Mouse (Mus musculus): ENCODE data around the gene Serpini1.
"Not testable (repeated sequence)": the region's sequence is repeated elsewhere in the genome, so short reads cannot be mapped to it uniquely, and the experiment has no call there.

Serpini1 gene

GRCm38 (mm10) chr3:75639546-75639945 lies 82.2 kb downstream of the Serpini1 start:
- no peak for DNase-seq

GRCm38 (mm10) chr3:75647542-75647941 lies 90.2 kb downstream of the Serpini1 start:
- no peak for DNase-seq

DNA sequence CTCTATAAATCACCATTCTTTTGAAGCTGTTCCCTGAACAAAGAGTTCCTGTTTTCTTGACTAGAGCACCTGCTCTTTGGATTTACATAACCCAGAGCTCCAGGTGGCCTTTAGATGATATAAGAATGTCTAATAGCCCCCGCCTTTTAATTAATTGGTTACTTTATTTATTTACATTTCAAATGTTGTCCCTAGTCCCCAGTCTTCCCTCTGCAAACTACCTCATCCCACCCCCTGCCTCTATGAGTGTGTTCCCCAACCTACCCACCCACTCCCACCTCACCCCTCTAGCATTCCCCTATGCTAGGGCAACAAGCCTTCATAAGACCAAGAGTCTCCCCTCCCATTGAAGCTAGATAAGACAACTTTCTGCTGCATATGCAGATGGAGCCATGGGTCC lies 90.9 kb downstream of the Serpini1 start:
- no peak for DNase-seq

GRCm38 (mm10) chr3:75650416-75651154 lies 93.2 kb downstream of the Serpini1 start:
- not testable (repeated sequence) for DNase-seq

DNA sequence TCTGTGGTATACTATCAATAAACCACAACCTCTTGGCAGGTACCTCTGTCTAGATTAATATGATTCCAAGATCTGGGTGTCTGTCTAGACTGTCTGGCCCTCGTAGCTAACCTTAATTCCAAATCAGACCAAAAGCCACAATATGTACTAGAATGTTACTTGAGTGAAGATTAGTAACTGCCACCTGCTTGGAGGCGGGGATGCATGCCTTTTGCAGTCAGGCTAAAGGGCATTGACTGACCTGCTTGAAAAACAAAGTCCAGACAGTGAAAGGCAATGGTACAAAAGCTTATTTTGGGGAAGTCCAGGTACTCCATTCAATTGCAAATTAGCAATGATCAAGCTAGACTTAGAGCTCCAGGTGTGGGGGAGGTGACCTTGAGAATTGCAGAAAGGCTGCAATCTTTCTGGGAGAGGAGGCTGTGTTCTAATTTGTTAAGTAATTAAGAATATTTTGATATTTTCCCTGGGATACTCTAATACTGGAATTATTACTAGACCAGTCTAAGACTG lies 94.3 kb downstream of the Serpini1 start:
- DNase-seq, result no peak

GRCm38 (mm10) chr3:75653901-75654300 lies 96.6 kb downstream of the Serpini1 start:
- DNase-seq, result not testable (repeated sequence)

DNA sequence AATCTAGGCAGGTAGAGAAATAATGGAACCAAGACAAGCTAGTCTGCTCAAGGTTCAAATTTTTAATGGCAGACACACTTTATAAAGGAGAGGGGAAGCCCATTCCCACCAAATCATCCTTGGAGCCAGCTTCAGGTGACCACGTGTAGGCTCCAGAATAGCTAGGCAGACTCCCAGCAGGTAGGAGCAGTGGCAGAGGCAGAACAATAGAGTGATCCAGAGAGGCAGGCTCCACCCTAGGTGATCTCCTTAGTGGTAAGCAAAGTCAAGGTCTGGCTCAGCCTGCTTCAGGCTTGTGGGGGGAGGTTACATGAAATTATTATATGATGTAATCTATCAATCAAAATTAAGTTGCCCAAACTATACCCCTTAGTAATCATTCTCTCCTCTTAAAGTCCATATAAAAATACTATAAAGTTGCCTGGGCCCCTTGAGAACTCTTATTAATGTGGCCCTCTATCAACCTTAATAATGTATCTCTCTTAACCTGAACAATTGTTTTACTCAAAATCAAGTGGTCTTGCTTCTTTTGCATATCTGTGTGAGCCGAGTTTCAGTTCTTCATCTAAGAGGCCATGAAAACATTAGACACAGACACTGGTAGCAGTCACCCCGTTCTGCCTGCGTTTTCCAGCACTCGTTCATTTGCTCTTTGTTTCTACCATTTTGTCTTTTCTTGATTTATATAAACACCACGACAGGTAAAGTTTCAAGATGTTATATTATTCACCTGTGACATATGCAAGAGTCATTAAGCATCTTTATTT lies 98.4 kb downstream of the Serpini1 start:
- no peak for DNase-seq

DNA sequence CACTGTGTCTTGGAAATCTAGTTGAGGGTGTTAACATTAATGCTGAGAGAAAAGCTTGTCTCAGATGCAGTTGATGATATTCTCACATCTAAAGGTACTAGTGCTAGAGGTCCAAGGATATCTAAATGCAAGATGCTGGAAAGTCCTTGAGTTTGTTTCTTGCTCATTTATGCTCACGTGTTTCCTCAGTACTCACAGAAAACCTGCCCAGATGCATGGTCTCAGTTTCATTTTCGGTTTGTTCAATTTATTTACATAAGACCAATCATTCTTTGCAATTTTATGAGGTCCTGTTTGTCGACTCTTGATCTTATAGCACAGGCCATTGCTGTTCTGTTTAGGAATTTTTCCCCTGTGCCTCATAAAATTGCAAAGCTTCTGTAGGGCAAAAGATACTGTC lies 109.6 kb downstream of the Serpini1 start:
- DNase-seq, result no peak

- no peak for DNase-seq
Observed at GRCm38 (mm10) chr3:75670425-75670824, 113.1 kb downstream of the Serpini1 start.

DNA sequence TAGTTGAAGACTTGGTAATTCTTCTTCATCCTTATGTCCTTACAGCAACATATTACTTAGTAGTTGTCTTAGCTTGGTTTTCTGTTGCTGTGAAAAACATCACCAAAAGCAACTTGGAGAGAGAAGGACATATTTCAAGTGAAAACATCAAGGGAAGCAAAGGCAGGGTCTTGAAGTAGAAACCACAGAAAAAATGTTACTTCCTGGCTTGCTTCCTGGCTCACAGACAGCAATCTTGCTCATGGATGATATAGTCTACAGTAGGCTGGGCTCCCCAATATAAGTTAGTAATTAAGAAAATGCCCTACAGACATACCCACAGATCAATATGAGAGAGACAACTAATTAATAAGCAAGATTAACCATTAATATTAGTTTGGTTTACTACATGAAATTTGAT lies 125.5 kb downstream of the Serpini1 start:
- DNase-seq, result no peak

DNA sequence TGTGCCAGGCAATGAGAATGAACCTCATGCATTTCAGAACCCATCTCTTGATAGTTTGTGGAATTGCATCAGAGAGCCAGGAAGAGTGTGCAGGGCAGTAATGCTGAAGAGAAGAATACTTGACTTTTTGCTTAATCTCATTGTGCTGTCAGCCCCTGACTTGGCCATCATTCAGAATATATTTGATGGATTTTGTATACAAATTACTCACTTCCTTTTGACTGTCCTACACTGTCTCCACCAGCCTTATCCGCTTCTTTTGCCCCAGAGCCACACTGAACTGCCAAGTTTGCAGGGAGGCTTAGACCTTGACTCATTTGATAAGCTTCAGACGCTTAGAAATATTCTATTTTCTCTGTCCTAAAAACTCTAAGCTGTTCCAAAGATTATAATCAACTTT lies 129.4 kb downstream of the Serpini1 start:
- no peak for DNase-seq

GRCm38 (mm10) chr3:75687187-75687825 lies 130.0 kb downstream of the Serpini1 start:
- no peak for DNase-seq

GRCm38 (mm10) chr3:75690321-75690720 lies 133.0 kb downstream of the Serpini1 start:
- DNase-seq, result no peak

DNA sequence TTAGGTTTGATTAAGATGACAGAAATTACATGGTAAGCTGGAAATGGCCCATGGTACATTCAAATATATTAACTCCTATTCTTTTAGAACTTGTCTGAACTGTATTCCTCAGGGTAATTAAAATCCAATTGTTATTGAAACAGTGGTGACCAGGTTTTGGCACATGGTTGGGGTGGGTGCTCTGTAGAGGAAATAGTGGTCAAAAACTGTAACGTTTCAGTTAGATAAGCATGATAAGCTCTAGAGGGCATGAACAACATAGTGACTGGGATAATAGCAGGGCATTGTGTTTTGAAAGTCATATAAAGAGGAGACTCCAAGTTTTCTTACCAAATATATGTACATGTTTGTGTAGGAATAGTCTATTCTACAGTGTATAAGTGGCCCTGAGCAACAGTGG lies 134.7 kb downstream of the Serpini1 start:
- no peak for DNase-seq
